Mouse (Mus musculus) embryonic fibroblast, embryonic 13.5 days (primary cell): ENCODE measurements around the gene Dlgap4. TPM values are rescaled to one million over a fixed set of nuclear protein-coding genes. Genes with fewer than 3 reads are reported as not detected.

ENCODE experiments used
- H3K27ac ChIP-seq: 2 replicates; pipeline ENCODE4 v1.5.1; 2012; ENCODE audit warnings: low read length, control low read depth, inconsistent platforms; ENCODE audit not compliant: insufficient read depth
- H3K4me1 ChIP-seq: 2 replicates; pipeline ENCODE4 v1.6.1; 2011; ENCODE audit warnings: low read length; ENCODE audit not compliant: control insufficient read depth, insufficient read depth
- H3K4me3 ChIP-seq: 2 replicates; pipeline ENCODE4 v1.5.1; 2011; ENCODE audit warnings: mild to moderate bottlenecking, control low read depth, low read length; ENCODE audit not compliant: insufficient read depth
- CTCF ChIP-seq: IDR thresholded peaks from 2 replicates; pipeline ENCODE4 v1.5.1; 2011; ENCODE audit warnings: mild to moderate bottlenecking, control low read depth, low read length, moderate library complexity, borderline replicate concordance; ENCODE audit not compliant: insufficient read depth
- POLR2A ChIP-seq: IDR thresholded peaks from 2 replicates; pipeline ENCODE4 v1.6.1; 2011; ENCODE audit warnings: low read depth, mild to moderate bottlenecking, control low read depth, low read length, moderate library complexity
- polyA plus RNA-seq: library from polyadenylated mRNA; stranded (reverse); fragments of >200 nt; gene quantifications from 2 replicates; pipeline ENCODE4 v1.2.4, GENCODE M21; 2011; ENCODE audit warnings: low read depth; ENCODE audit not compliant: missing spikeins, insufficient read length

The Dlgap4 gene
- polyA plus RNA-seq, 1 experiment = 58.4 TPM

- no peak overlapping the region for H3K4me3 ChIP-seq
Measured at GRCm38 (mm10) chr2:156803698-156804372, 190.3 kb downstream of the Dlgap4 start.

GRCm38 (mm10) chr2:156804589-156804988, 191.1 kb downstream of the Dlgap4 start:
- TF ChIP-seq CTCF (no peak), POLR2A (no peak)
- no peaks in the 10 kb centered on the region for H3K4me1 ChIP-seq
- H3K4me3 ChIP-seq = no peak overlapping the region
- no peak overlapping the region for H3K27ac ChIP-seq

More at GRCm38 (mm10) chr2:156803698-156804372, 190.3 kb downstream of the Dlgap4 start:
- Histone ChIP-seq H3K4me1 (no peaks in the 10 kb centered on the region), H3K27ac (no peak overlapping the region)
- TF ChIP-seq CTCF = no peak
- TF ChIP-seq POLR2A = no peak

- no peaks in the 10 kb centered on the region for H3K4me1 ChIP-seq
- no peak overlapping the region for H3K4me3 ChIP-seq
- no peak for TF ChIP-seq CTCF
- no peak for TF ChIP-seq POLR2A
- no peak overlapping the region for H3K27ac ChIP-seq
Measured at GRCm38 (mm10) chr2:156806886-156807285, 193.4 kb downstream of the Dlgap4 start.

- Histone ChIP-seq H3K4me1 (no peaks in the 10 kb centered on the region; the same call in 1 of the 2 replicates), H3K4me3 (no peak overlapping the region), H3K27ac (no peak overlapping the region)
- no peak for TF ChIP-seq CTCF
Measured at GRCm38 (mm10) chr2:156809579-156809978, 196.1 kb downstream of the Dlgap4 start.

- TF ChIP-seq CTCF (no peak), POLR2A (no peak)
- Histone ChIP-seq H3K27ac (no peak overlapping the region), H3K4me3 (no peak overlapping the region), H3K4me1 (no peaks in the 10 kb centered on the region; the same call in 1 of the 2 replicates)
Measured at GRCm38 (mm10) chr2:156810716-156811115, 197.2 kb downstream of the Dlgap4 start.

- Histone ChIP-seq H3K4me3 (no peak overlapping the region), H3K27ac (no peak overlapping the region), H3K4me1 (no peaks in the 10 kb centered on the region; the same call in 1 of the 2 replicates)
- TF ChIP-seq CTCF (no peak), POLR2A (no peak)
Measured at GRCm38 (mm10) chr2:156811556-156811955, 198.1 kb downstream of the Dlgap4 start.

Other genes starting within 250 kb of the Dlgap4 start
- gene Epb41l1, start 192.8 kb upstream of the Dlgap4 start, polyA plus RNA-seq = 33.6 and 35.5 TPM in 2 replicates
- 13.3 and 14.1 TPM in 2 replicates for gene Aar2, start 66.1 kb upstream of the Dlgap4 start, polyA plus RNA-seq
- 830 and 1,112 TPM in 2 replicates for gene Myl9, start 161.7 kb downstream of the Dlgap4 start, polyA plus RNA-seq
- 12.4 and 17.0 TPM in 2 replicates for gene Tgif2, start 226.3 kb downstream of the Dlgap4 start, polyA plus RNA-seq
- 1.7 and 2.4 TPM in 2 replicates for gene 4930518I15Rik, start 244.2 kb downstream of the Dlgap4 start, polyA plus RNA-seq
- 125 and 156 TPM in 2 replicates for gene Rab5if, start 249.4 kb downstream of the Dlgap4 start, polyA plus RNA-seq